Mouse (Mus musculus): ENCODE results near the gene Rad23a. TPM values are rescaled to one million over a fixed set of nuclear protein-coding genes. Genes with fewer than 3 reads are reported as not detected.

Rad23a gene
- 46.6 and 57.8 TPM in 2 replicates for total RNA-seq (2017)

GRCm38 (mm10) chr8:84840248-84840999, at the start of gene Rad23a:
Gene Rad23a, minus strand, starts transcription at chr8:84840665.
- ATAC-seq (ENCODE audit: extremely low read depth, insufficient number of reproducible peaks, low FRiP score, poor library complexity, severe bottlenecking) = peak; percentile 95

- no peak for ATAC-seq (ENCODE audit: extremely low read depth, insufficient number of reproducible peaks, low FRiP score, poor library complexity, severe bottlenecking)
Measured at GRCm38 (mm10) chr8:84889141-84889540, 48.7 kb upstream of the Rad23a start.

DNA sequence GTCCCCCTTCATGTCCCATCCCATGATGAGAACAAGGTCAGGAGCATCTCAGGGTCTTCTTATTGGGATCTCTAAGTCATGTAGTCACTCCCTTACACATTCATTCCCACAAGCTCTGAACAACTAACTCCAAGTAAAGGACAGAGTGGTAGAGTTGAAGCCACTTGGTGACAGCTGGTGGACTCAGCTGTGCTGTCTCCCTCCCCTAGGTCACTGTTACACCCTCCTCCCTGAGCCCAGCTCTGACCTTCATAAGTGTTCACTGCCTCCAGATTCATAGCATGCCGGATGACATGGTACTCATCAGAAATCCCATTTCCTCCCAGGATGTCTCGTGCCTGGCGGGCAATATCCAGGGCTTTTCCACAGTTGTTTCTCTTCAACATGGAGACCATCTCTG, 47.8 kb upstream of the Rad23a start:
- ATAC-seq (ENCODE audit: extremely low read depth, insufficient number of reproducible peaks, low FRiP score, poor library complexity, severe bottlenecking) = no peak

GRCm38 (mm10) chr8:84884728-84885127, 44.3 kb upstream of the Rad23a start:
- ATAC-seq (ENCODE audit: extremely low read depth, insufficient number of reproducible peaks, low FRiP score, poor library complexity, severe bottlenecking) = no peak

GRCm38 (mm10) chr8:84878915-84879314, 38.5 kb upstream of the Rad23a start:
- ATAC-seq (ENCODE audit: extremely low read depth, insufficient number of reproducible peaks, low FRiP score, poor library complexity, severe bottlenecking) = no peak

DNA sequence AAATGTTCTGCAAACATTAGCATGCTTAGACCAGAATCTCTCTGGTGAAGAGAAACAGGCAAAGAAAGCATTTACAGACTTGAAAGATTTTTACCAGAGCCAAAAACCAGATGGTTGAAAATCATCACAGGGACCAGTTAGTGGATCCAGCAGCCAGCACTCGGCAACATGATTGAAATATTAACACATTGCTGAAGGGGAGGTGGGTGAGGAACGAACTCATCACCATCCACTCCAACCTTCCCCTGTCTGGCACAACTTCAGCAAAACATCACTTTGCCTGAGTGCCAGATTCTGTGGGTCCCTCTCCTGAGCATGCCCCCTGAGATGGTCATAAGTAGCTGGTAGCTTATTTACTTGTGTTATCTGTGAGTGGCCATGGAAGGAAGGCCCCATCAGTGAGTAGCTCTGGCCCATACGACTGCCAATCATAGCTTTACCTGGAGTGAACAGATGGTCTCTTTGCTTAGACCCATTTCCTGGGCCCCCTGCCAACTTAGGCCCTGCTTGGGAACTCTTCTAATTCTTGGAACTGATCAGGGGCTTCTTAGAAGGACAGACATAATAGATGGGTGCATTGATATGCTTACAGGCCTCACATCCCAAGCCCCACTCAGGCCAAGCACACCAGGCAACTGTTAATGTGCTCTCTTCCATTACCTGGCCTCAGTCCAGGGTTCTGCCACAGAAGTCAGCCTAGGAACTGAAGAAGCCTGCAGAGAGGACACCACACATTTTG, 37.0 kb upstream of the Rad23a start:
- no peak for ATAC-seq (ENCODE audit: extremely low read depth, insufficient number of reproducible peaks, low FRiP score, poor library complexity, severe bottlenecking)

GRCm38 (mm10) chr8:84874339-84874738, 33.9 kb upstream of the Rad23a start:
- no peak for ATAC-seq (ENCODE audit: extremely low read depth, insufficient number of reproducible peaks, low FRiP score, poor library complexity, severe bottlenecking)

GRCm38 (mm10) chr8:84873016-84873415, 32.6 kb upstream of the Rad23a start:
- no peak for ATAC-seq (ENCODE audit: extremely low read depth, insufficient number of reproducible peaks, low FRiP score, poor library complexity, severe bottlenecking)

GRCm38 (mm10) chr8:84872309-84872965, 32.0 kb upstream of the Rad23a start:
- ATAC-seq (ENCODE audit: extremely low read depth, insufficient number of reproducible peaks, low FRiP score, poor library complexity, severe bottlenecking) = peak; percentile 11; the same call in 1 of the 2 replicates

DNA sequence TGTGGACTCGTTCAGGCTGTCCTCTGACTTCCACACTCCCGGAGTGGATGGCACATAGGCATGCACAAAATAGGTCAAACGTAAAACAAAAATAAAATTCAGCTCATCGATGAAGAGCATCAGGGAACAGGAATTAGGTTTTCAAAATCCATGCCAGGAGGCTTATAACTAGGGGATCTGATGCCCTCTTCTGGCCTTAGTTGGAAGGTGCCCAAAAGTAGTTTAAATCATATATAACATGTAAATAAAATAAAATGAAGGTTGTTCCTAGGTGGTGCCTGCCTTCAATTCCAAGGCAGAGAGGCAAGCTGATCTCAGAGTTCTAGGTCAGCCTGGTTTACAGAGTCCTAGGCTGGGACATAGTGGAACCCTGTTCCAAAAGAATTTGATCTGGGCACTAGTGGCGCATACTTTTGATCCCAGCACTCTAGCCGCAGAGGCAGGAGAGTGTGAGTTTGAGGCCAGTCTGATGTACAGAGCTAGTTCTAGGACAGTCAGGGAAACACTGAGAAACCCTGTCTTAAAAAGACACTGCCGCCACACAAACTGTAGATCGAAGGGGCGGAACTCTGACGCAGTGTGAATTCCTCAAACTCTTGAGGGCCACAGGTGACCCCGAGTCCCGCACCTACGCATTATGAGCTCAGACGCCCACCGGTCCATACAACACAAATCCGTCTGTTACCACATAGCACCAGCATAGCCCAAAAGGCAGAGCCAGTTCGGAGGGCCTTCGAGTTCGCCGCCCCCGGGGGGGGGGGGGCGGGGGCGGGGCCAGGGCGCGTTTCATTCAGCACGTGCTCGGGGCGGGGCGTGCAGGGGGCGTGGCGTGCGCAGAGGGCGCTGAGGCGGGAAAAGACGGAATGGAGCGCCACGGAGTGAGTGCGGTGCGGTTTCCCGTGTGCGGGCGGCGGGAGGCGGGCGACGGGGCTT, 31.2 kb upstream of the Rad23a start, which contains the start of gene Syce2:
Gene Syce2 (plus strand): TSS at position 736 of the 933 bp plus-strand sequence.
- ATAC-seq (ENCODE audit: extremely low read depth, insufficient number of reproducible peaks, low FRiP score, poor library complexity, severe bottlenecking) = peak; percentile 57

DNA sequence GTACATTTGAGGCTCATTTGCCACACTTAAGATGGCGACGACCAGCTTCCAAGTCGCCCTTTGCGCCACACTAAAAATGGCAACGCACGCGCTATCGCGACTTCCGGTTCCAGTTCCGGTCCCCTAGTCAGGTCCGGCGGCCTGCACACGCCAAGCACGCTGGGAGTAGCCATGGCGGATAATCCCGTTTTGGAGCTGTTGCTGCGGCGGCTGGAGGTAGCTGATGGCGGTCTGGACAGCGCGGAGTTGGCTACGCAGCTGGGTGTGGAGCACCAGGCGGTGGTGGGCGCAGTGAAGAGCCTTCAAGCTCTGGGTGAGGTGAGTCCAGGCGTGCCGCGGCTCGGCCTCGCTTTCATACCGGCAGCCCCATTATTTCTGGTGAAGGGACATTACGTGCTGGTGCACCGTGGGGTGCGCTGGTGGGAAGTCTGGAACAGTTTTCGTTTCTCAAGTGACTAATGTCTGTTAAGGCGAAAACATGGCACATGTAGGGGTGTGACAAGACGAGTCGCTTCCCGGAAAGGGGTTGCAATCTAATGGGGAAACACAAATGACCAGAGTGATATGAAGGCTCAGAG, 16.5 kb upstream of the Rad23a start, which contains the start of gene Farsa:
Gene Farsa (plus strand): TSS at position 126 of the 578 bp plus-strand sequence.
- peak; percentile 99 for ATAC-seq (ENCODE audit: extremely low read depth, insufficient number of reproducible peaks, low FRiP score, poor library complexity, severe bottlenecking)

DNA sequence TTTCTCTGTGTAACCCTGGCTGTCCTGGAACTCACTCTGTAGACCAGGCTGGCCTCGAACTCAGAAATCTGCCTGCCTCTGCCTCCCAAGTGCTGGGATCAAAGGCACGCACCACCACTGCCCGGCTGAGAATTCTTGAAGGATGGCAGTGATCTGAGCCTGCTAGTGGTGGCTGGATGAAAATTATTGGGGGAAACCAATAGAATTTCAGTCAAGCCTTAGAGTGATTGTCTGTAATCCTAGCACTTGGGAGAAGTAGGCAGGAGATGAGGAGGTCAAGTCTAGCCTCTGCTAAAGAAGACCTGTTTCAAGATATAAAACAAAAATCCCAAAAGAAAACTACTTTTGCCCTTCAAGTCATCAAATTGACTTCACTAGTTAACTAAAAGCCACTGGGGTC, 16.0 kb upstream of the Rad23a start:
- ATAC-seq (ENCODE audit: extremely low read depth, insufficient number of reproducible peaks, low FRiP score, poor library complexity, severe bottlenecking) = no peak

GRCm38 (mm10) chr8:84847684-84848435, 7.4 kb upstream of the Rad23a start:
- no peak for ATAC-seq (ENCODE audit: extremely low read depth, insufficient number of reproducible peaks, low FRiP score, poor library complexity, severe bottlenecking)

GRCm38 (mm10) chr8:84846722-84847572, 6.5 kb upstream of the Rad23a start, which contains the start of gene Calr:
Gene Calr, minus strand, starts transcription at chr8:84846934.
- ATAC-seq (ENCODE audit: extremely low read depth, insufficient number of reproducible peaks, low FRiP score, poor library complexity, severe bottlenecking) = peak; percentile 95

DNA sequence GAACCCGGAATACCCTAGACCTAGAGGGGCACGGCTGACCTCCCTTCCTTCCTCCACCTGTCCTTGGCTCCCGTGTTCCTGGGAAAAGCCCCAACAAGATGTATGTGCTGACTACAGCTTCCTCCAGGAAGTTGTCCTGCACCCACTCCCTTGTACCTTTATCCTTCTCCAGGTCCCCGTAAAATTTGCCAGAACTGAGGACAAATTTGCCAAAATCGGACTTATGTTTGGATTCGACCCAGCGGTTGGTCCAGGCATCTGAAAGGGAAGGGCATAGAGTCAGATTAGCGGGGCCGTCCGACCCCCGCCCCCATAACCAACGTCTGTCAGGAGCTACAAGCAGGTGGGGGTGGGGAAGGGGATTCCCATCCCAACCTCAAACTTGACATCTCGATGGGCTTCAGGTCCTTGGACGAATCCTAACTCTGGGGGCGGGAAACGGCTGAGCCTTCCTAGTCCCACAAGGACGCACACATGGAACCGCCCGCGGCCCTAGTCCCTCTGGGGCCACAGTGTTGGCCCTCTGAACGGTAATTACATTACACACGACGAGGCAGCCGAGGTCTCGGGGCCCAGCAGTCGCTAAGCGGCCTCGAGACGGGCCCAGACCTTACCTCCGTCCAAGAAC, 5.7 kb upstream of the Rad23a start:
- ATAC-seq (ENCODE audit: extremely low read depth, insufficient number of reproducible peaks, low FRiP score, poor library complexity, severe bottlenecking) = no peak

DNA sequence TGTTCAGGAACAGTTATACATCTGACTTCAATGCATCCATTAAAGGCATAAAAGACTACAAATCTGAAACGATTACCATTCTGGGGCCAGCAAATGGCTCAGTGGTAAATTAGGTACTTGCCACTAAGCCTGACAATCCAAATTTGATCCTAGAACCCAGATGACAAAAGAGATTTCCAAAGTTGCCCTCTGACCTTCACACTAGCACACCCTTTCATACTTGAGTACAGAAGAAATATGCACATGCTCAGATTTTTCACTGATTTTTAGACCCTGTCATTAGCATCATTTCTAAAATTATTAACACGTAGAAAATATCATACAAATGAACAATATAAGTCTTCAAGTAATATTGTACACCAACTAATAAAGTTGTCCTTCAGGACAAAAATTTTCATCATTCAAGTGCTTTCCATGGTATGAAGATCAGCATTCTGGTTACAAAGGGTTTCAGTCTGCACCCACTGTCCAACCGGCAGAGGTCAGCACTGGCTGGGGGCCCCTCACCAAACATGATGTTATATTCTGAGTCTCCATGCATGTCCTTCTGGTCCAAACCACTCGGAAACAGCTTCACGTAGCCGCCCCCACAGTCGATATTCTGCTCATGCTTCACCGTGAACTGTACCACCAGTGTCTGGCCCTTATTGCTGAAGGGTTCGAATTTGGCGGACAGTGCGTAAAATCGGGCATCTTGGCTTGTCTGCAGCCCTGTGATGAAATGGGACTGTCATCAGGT, 5.1 kb upstream of the Rad23a start:
- ATAC-seq (ENCODE audit: extremely low read depth, insufficient number of reproducible peaks, low FRiP score, poor library complexity, severe bottlenecking) = no peak

All from neutrophil, adult 5-6 weeks (primary cell).